Mouse (Mus musculus) natural killer cell, adult 2 months (primary cell): ENCODE data around the gene Bcl7a.

Source experiments
- DNase-seq, 2 experiments: peaks; one replicate each; pipeline ENCODE4 v3.0.0; 2022; ENCODE audit warnings: low spot score in 2 of 2

Gene Bcl7a

DNA sequence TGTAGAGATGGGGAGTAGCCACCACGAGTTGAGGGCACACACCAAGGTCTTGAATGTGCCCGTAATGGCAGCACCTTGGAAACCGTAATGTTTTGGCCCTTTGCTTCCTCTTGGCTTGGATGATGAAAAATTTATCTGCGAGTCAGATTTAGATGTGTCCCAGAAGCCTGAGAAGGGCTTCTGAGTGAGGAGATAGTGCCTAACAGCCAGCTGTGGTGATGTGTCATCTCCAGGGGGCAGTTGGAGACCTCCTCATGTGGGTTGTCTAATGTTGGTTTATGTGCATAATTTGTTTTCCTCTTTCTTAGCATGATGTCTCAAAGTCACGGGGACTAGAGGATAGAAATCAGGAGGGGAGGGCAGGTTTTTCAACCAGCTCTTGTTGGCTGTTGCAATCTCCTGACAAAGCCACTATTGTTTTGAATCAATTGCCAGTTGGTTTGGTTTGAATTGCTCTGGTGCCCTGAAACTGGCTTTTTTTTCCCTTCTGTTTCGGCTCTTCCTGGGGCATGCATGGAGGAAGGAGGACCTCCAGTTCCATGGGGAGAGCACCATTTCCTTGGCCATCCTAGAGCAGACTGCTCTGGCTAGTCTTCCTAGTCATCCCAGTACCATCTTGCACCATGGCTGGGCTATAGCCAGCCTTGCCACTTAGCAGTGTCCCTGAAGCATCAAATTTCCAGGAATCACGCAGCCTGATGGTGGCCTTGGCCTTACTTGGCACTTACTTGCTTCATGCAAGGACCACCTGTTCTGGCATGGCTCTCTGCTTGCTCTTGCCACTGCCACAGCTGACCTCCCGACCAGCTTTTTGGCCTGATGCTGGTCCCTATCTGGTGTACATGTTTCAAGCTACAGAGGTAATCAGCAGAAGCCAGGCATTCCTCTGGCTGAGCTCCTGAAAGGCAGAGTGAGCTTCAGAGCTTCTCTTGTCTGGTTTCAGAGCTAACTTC, 73.2 kb downstream of the Bcl7a start:
- DNase-seq: no peak

- no peak for DNase-seq
Observed at GRCm38 (mm10) chr5:123423885-123424284, 80.3 kb downstream of the Bcl7a start.
